Mouse (Mus musculus) colon, adult 2 months (tissue): ENCODE results near the gene Lilra5. TPM values are rescaled to one million over a fixed set of nuclear protein-coding genes. Genes with fewer than 3 reads are reported as not detected.

ENCODE experiments used
- polyA plus RNA-seq: library from polyadenylated mRNA; depleted of rRNA; stranded (reverse); fragments of >200 nt; gene quantifications from 2 replicates; pipeline ENCODE4 v1.2.3, GENCODE M21; 2012; rRNA removed

Lilra5 gene
- 0.26 and 0.30 TPM in 2 replicates for polyA plus RNA-seq

DNA sequence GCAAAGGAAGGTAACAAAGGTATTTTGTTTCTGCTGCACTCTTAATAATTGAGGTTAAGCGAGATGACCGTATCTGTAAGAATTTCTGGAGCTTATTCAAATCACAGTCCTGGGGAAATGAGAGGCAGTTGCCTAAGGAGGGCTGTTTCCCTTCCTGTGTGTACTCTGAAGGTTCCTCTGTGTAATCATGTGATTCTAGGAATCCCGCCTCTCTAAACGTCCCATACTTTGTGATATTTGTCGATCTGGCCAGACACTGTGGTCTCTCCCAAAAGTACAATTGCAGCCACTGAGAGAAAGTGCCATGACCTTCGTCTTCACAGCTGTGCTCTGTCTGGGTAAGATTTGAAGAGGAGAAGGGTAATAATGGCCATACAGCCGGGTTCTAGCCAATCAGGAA lies at the start of gene Lilra5:
Lilra5 (plus strand) TSS at position 301 of the 400 bp plus-strand sequence.

Other genes starting within 250 kb of the Lilra5 start
- gene Lair1, start 174.6 kb upstream of the Lilra5 start, polyA plus RNA-seq, result 3.0 and 3.7 TPM in 2 replicates
- 45.4 and 47.1 TPM in 2 replicates for gene Ttyh1, start 118.3 kb upstream of the Lilra5 start, polyA plus RNA-seq
- gene Leng8, start 100.7 kb upstream of the Lilra5 start, polyA plus RNA-seq, result 424 and 444 TPM in 2 replicates
- gene Leng9, start 87.4 kb upstream of the Lilra5 start, polyA plus RNA-seq, result 63.8 and 67.8 TPM in 2 replicates
- gene Cdc42ep5, start 72.9 kb upstream of the Lilra5 start, polyA plus RNA-seq, result 466 and 548 TPM in 2 replicates
- gene Ncr1, start 100.0 kb downstream of the Lilra5 start, polyA plus RNA-seq, result 0.09 and 0.12 TPM in 2 replicates
- gene Gp6, start 160.0 kb downstream of the Lilra5 start, polyA plus RNA-seq, result 0.10 and 0.14 TPM in 2 replicates
- gene Rdh13, start 207.9 kb downstream of the Lilra5 start, polyA plus RNA-seq, result 19.8 and 32.5 TPM in 2 replicates
- gene Eps8l1, start 222.9 kb downstream of the Lilra5 start, polyA plus RNA-seq, result 5.4 and 5.8 TPM in 2 replicates